In genomic region chr13:87678917-87679316, GRCm38 (mm10) we compare ENCODE assay signal across 14 mouse cellular contexts.
"Had no signal": no experiment of that assay in that cellular context is flagged by ENCODE, and none has a peak within 500 bp of the region (broad histone marks: within the 10 kb centered on the region; RNA-seq: fewer than 3 reads in every experiment).

No protein-coding gene starts in this region.

- DNase-seq: gastrocnemius, adult 2 months; gastrocnemius, postnatal 10 days; gastrocnemius, postnatal 25 days; heart, adult 18-20 months; heart, postnatal 14 days; heart, postnatal 36 days; kidney, adult 11 months; kidney, adult 2 months; kidney, adult 9 months; kidney, postnatal 14 days; kidney, postnatal 36 days; layer of hippocampus, adult 9-11 months; layer of hippocampus, postnatal 36 days; left cerebral cortex, postnatal 4 days had no signal
